Mouse (Mus musculus) spleen, adult 2 months (tissue): ENCODE measurements at regions not wholly inside any gene's neighbourhood (a gene's known extent, or its start where the extent isn't known, plus 50 kb on each side); places are given as distances from the start of the nearest gene placed in this dataset.

ENCODE experiments used
- CTCF ChIP-seq: fragments of 200-500 bp; IDR thresholded peaks from 2 replicates; pipeline ENCODE4 v1.5.1; 2011; ENCODE audit warnings: mild to moderate bottlenecking, inconsistent platforms; ENCODE audit not compliant: insufficient read depth, insufficient read length, insufficient replicate concordance; ENCODE audit errors: extremely low read depth
- POLR2A ChIP-seq: fragments of 200-500 bp; IDR thresholded peaks from 2 replicates; pipeline ENCODE4 v1.6.1; 2011; ENCODE audit warnings: low read depth, low read length, inconsistent platforms

DNA sequence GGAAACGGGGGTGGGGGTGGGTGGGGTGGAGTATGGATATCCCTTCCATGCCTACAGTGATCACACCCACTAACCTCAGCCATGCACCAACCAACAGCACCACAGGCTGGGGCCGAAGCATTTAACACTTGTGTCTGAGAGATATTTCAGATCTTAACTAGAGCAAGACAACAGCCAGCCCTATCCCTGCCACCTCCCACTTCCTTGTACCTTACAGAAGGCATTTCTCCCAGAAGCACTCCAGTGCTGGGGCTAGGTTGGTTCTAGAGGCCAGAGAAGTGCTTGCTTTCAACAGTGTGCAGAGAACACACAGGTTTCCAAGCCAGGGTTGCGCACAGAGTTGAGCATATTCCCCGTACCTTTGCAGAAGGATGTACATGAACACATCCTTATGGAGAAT is 79.1 kb upstream of the Akt3 start:
- TF ChIP-seq CTCF (no peak), POLR2A (no peak)
